Mouse (Mus musculus): ENCODE data around the gene Pitpnm2.

DNA sequence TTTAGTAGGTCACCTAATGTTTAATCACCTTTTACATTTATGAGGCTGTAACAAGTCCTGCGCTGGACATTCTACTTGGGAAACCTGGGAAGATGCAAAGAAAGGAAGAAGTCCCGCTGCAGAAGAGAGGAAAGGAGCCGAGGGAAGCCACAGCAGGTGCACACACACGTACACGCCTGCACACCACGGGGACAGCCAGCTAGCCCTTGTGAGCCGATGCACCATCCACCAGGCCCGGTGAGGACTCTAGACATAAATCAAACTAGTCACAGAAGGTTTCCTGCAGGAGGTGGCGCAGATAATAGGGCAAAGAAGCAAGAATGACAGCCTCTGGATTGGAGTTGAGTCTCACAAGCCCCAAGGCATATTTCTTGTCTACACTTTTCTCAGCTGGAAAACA lies 19.1 kb downstream of the Pitpnm2 start:
- TF ChIP-seq CTCF (IDR thresholded peaks at IDR 0.05; ENCODE audit: low read depth, low read length) (no peak), POLR2AphosphoS5 (IDR thresholded peaks at IDR 0.05; ENCODE audit: insufficient replicate concordance, low read depth, low read length) (no peak)

Measured in G1E (cell line).